Mouse (Mus musculus): ENCODE data around the gene Ncaph2.

GRCm38 (mm10) chr15:89373762-89374248 is 18.3 kb downstream of the Ncaph2 start, which contains the start of gene Sco2:
- TF ChIP-seq CTCF (IDR thresholded peaks at IDR 0.05; ENCODE audit: low read depth, low read length) (peak; percentile 86), POLR2A (IDR thresholded peaks at IDR 0.05; ENCODE audit: extremely low read depth, insufficient read depth, low read length) (peak; percentile 66)
